Mouse (Mus musculus) E14TG2a.4 (cell line): ENCODE measurements at regions not wholly inside any gene's neighbourhood (a gene's known extent, or its start where the extent isn't known, plus 50 kb on each side); places are given as distances from the start of the nearest gene placed in this dataset.
A peak's percentile ranks its signal among the peaks of the same experiment; 100 is the strongest.
"Not testable (repeated sequence)": the region's sequence is repeated elsewhere in the genome, so short reads cannot be mapped to it uniquely, and the experiment has no call there.

ENCODE experiments used
- CTCF ChIP-seq: conservative IDR thresholded peaks from 2 replicates; pipeline ENCODE4 v1.5.1; 2014; ENCODE audit warnings: low read length
- NANOG ChIP-seq: IDR thresholded peaks from 2 replicates; pipeline ENCODE4 v1.6.1; 2014; ENCODE audit warnings: borderline replicate concordance, low read length, mixed read lengths
- POU5F1 ChIP-seq: IDR thresholded peaks from 2 replicates; pipeline ENCODE4 v1.6.1; 2014; ENCODE audit warnings: low read length, borderline replicate concordance

- peak; percentile 58 for TF ChIP-seq CTCF
- not testable (repeated sequence) for TF ChIP-seq POU5F1, NANOG
Measured at GRCm38 (mm10) chr10:86636953-86637376, 68.3 kb downstream of the Hsp90b1 start.
